Mouse (Mus musculus) embryonic facial prominence, embryonic 11.5 days (tissue): Measurements from ENCODE around the gene Cdc42ep4. TPM values are rescaled to one million over a fixed set of nuclear protein-coding genes. Genes with fewer than 3 reads are reported as not detected.

Experiments
- ATAC-seq: fragments of 200-750 bp; cut with Nextera tagmentation; replicated peaks from 2 replicates; pipeline ENCODE4 v1.8.0; 2017; ENCODE audit warnings: low read depth; ENCODE audit not compliant: insufficient number of reproducible peaks, low FRiP score, low TSS enrichment
- DNase-seq: peaks from one replicate; pipeline ENCODE4 v3.0.0-alpha.2; 2015; ENCODE audit warnings: low spot score
- H3K27ac ChIP-seq: fragments of 300-500 bp; sonication (generic); replicated peaks from 2 replicates; pipeline ENCODE4 v1.5.1; 2014; ENCODE audit warnings: mild to moderate bottlenecking, low read depth, low read length, control low read depth
- H3K27me3 ChIP-seq: fragments of 300-500 bp; sonication (generic); 2 replicates; pipeline ENCODE4 v1.6.1; 2014; ENCODE audit warnings: mild to moderate bottlenecking, low read length, moderate library complexity, mixed read lengths; ENCODE audit not compliant: control insufficient read depth, insufficient read depth
- H3K36me3 ChIP-seq: fragments of 300-500 bp; sonication (generic); replicated peaks from 2 replicates; pipeline ENCODE4 v1.6.1; 2014; ENCODE audit warnings: low read depth, mild to moderate bottlenecking, low read length, moderate library complexity, mixed read lengths; ENCODE audit not compliant: control insufficient read depth, insufficient read depth
- H3K4me1 ChIP-seq: fragments of 300-500 bp; sonication (generic); 2 replicates; pipeline ENCODE4 v1.6.1; 2014; ENCODE audit warnings: low read length, mixed read lengths; ENCODE audit not compliant: control insufficient read depth, insufficient read depth
- H3K4me2 ChIP-seq: fragments of 300-500 bp; sonication (generic); 2 replicates; pipeline ENCODE4 v1.6.1; 2014; ENCODE audit warnings: low read depth, mild to moderate bottlenecking, control low read depth, low read length, moderate library complexity
- H3K4me3 ChIP-seq: fragments of 300-500 bp; sonication (generic); 2 replicates; pipeline ENCODE4 v1.5.1; 2014; ENCODE audit warnings: low read depth, low read length, control low read depth
- H3K9ac ChIP-seq: fragments of 300-500 bp; sonication (generic); replicated peaks from 2 replicates; pipeline ENCODE4 v1.6.1; 2014; ENCODE audit warnings: mild to moderate bottlenecking, control low read depth, low read length
- H3K9me3 ChIP-seq: fragments of 300-500 bp; sonication (generic); replicated peaks from 2 replicates; pipeline ENCODE4 v1.6.1; 2016; ENCODE audit warnings: mild to moderate bottlenecking, low read length, inconsistent platforms, mixed read lengths; ENCODE audit not compliant: control insufficient read depth
- WGBS: fragments of 180-500 bp; shearing (Covaris S2); extraction: QIAGEN DNeasy Blood & Tissue Kit; methylation state at CpG from one replicate; pipeline ENCODE4 v1.1.7; 2014; 5-methylcytosine and 5-hydroxymethylcytosine counted together
- polyA plus RNA-seq: library from polyadenylated mRNA; unstranded; fragments of >200 nt; fragmentation: Nextera tagmentation; extraction: Ambion mirVana; gene quantifications from 2 replicates; pipeline ENCODE4 v1.2.1, GENCODE M21; 2014

Cdc42ep4 gene
- polyA plus RNA-seq, 1 experiment from 2014 or later: 59.1 TPM

GRCm38 (mm10) chr11:113789101-113789500, 37.4 kb upstream of the Cdc42ep4 start:
- H3K36me3 ChIP-seq: no peaks in the 10 kb centered on the region
- no peaks in the 10 kb centered on the region for H3K27me3 ChIP-seq
- H3K27ac ChIP-seq: no peak overlapping the region
- no peak overlapping the region for H3K9ac ChIP-seq
- H3K4me3 ChIP-seq: no peak overlapping the region
- DNase-seq (no peak), ATAC-seq (no peak)
- WGBS: 31% methylated on average over 1 of the region's 1 CpGs
- no peak overlapping the region for H3K4me2 ChIP-seq
- H3K9me3 ChIP-seq: no peaks in the 10 kb centered on the region
- 0 out of 2 replicates have a peak, but pooled peaks cover 2% of the 10 kb centered on the region for H3K4me1 ChIP-seq

GRCm38 (mm10) chr11:113788183-113788789, 36.6 kb upstream of the Cdc42ep4 start:
- H3K4me2 ChIP-seq: no peak overlapping the region
- no peaks in the 10 kb centered on the region for H3K36me3 ChIP-seq
- no peaks in the 10 kb centered on the region for H3K27me3 ChIP-seq
- H3K4me3 ChIP-seq: no peak overlapping the region
- no peaks in the 10 kb centered on the region for H3K9me3 ChIP-seq
- no peak overlapping the region for H3K9ac ChIP-seq
- H3K27ac ChIP-seq: no peak overlapping the region
- ATAC-seq (no peak), DNase-seq (no peak)
- 0 out of 2 replicates have a peak, but pooled peaks cover 2% of the 10 kb centered on the region for H3K4me1 ChIP-seq
- 68% methylated on average over 2 of the region's 2 CpGs for whole genome bisulfite sequencing

- H3K4me3 ChIP-seq: no peak overlapping the region
- no peak for ATAC-seq
- H3K27me3 ChIP-seq: no peaks in the 10 kb centered on the region
- no peaks in the 10 kb centered on the region for H3K36me3 ChIP-seq
- H3K27ac ChIP-seq: 0 out of 2 replicates have a peak overlapping the region, but pooled peaks have one; percentile 1
- H3K9me3 ChIP-seq: no peaks in the 10 kb centered on the region
- no peak overlapping the region for H3K9ac ChIP-seq
- H3K4me2 ChIP-seq: no peak overlapping the region
- 82% methylated on average over 13 of the region's 13 CpGs for WGBS
- H3K4me1 ChIP-seq: 0 out of 2 replicates have a peak, but pooled peaks cover 2% of the 10 kb centered on the region
- no peak for DNase-seq
Measured at GRCm38 (mm10) chr11:113787432-113788182, 35.9 kb upstream of the Cdc42ep4 start.

- DNase-seq: no peak
- Histone ChIP-seq H3K36me3 (no peaks in the 10 kb centered on the region), H3K27ac (peak overlapping the region; percentile 98; the same call in 1 of the 2 replicates), H3K4me3 (no peak overlapping the region), H3K27me3 (no peaks in the 10 kb centered on the region), H3K4me2 (no peak overlapping the region), H3K4me1 (peaks cover 2% of the 10 kb centered on the region; the same call in 1 of the 2 replicates), H3K9me3 (no peaks in the 10 kb centered on the region), H3K9ac (no peak overlapping the region)
- no peak for ATAC-seq
- WGBS: 79% methylated on average over 11 of the region's 11 CpGs
Measured at GRCm38 (mm10) chr11:113787009-113787408, 35.3 kb upstream of the Cdc42ep4 start.

- Histone ChIP-seq H3K27me3 (no peaks in the 10 kb centered on the region), H3K4me1 (peaks cover 2% of the 10 kb centered on the region; the same call in 1 of the 2 replicates), H3K27ac (peak overlapping the region; percentile 98), H3K36me3 (no peaks in the 10 kb centered on the region), H3K9me3 (no peaks in the 10 kb centered on the region), H3K4me3 (peak overlapping the region; percentile 16; the same call in 1 of the 2 replicates), H3K4me2 (peak overlapping the region; percentile 37), H3K9ac (peak overlapping the region; percentile 63)
- 40% methylated on average over 4 of the region's 4 CpGs for WGBS
- ATAC-seq: no peak
- DNase-seq: peak; percentile 17
Measured at GRCm38 (mm10) chr11:113786395-113786794, 34.7 kb upstream of the Cdc42ep4 start.

- peak overlapping the region; percentile 16 for H3K4me3 ChIP-seq
Measured at GRCm38 (mm10) chr11:113785406-113786171, 33.9 kb upstream of the Cdc42ep4 start.

GRCm38 (mm10) chr11:113784656-113785396, 33.1 kb upstream of the Cdc42ep4 start:
- no peak; the same call in 1 of the 2 replicates for ATAC-seq
- H3K4me2 ChIP-seq: no peak overlapping the region
- no peaks in the 10 kb centered on the region for H3K36me3 ChIP-seq
- H3K9ac ChIP-seq: no peak overlapping the region
- no peaks in the 10 kb centered on the region for H3K27me3 ChIP-seq
- no peak overlapping the region for H3K4me3 ChIP-seq
- H3K27ac ChIP-seq: peak overlapping the region; percentile 98
- WGBS: 15% methylated on average over 2 of the region's 2 CpGs
- no peaks in the 10 kb centered on the region for H3K9me3 ChIP-seq
- H3K4me1 ChIP-seq: peaks cover 6% of the 10 kb centered on the region; the same call in 1 of the 2 replicates
- DNase-seq: no peak

More at GRCm38 (mm10) chr11:113785406-113786171, 33.9 kb upstream of the Cdc42ep4 start:
- H3K9me3 ChIP-seq: no peaks in the 10 kb centered on the region
- peak overlapping the region; percentile 37 for H3K4me2 ChIP-seq
- H3K4me1 ChIP-seq: peaks cover 6% of the 10 kb centered on the region; the same call in 1 of the 2 replicates
- peak overlapping the region; percentile 98 for H3K27ac ChIP-seq
- no peaks in the 10 kb centered on the region for H3K36me3 ChIP-seq
- H3K9ac ChIP-seq: peak overlapping the region; percentile 63
- H3K27me3 ChIP-seq: no peaks in the 10 kb centered on the region
- peak; percentile 93 for DNase-seq
- peak; percentile 89 for ATAC-seq
- WGBS: 0% methylated on average over 19 of the region's 19 CpGs
